Mouse (Mus musculus) adrenal gland, postnatal 14 days (tissue): ENCODE measurements around the gene Cdc25b. TPM values are rescaled to one million over a fixed set of nuclear protein-coding genes. Genes with fewer than 3 reads are reported as not detected.
"Not testable (repeated sequence)": the region's sequence is repeated elsewhere in the genome, so short reads cannot be mapped to it uniquely, and the experiment has no call there.

Experiments used
- DNase-seq: peaks from one replicate; pipeline ENCODE4 v3.0.0; 2021; ENCODE audit warnings: mixed read lengths
- total RNA-seq: library from RNA; stranded (reverse); gene quantifications from 2 replicates; pipeline ENCODE4 v1.2.3, GENCODE M21; 2021

Gene Cdc25b
- total RNA-seq, 1 experiment from 2014 or later, result 17.8 TPM

GRCm38 (mm10) chr2:131225178-131225577 lies 38.4 kb downstream of the Cdc25b start:
- no peak for DNase-seq

DNA sequence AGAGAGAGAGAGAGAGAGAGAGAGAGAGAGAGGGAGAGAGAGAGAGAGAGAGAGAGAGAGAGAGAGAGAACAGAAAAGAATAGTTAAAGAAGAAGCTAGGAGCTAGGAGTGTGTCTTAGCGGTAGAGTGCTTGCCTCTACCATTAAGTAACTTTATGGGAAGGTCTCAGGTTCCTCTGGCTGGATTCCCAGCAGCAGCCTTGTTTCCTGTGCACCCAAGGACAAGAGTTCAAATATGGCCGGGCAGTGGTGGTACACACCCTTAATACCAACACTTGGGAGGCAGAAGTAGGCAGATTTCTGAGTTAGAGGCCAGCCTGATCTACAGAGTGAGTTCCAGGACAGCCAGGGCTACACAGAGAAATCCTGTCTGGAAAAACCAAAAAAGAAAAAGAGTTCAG lies 39.9 kb downstream of the Cdc25b start:
- DNase-seq, result not testable (repeated sequence)

- no peak for DNase-seq
Measured at GRCm38 (mm10) chr2:131227243-131227642, 40.5 kb downstream of the Cdc25b start.

GRCm38 (mm10) chr2:131232558-131232957 lies 45.8 kb downstream of the Cdc25b start:
- no peak for DNase-seq

GRCm38 (mm10) chr2:131233307-131234126 lies 46.8 kb downstream of the Cdc25b start, which contains the start of gene Mavs:
Mavs (plus strand) TSS chr2:131234063.
- DNase-seq, result peak; percentile 99

DNA sequence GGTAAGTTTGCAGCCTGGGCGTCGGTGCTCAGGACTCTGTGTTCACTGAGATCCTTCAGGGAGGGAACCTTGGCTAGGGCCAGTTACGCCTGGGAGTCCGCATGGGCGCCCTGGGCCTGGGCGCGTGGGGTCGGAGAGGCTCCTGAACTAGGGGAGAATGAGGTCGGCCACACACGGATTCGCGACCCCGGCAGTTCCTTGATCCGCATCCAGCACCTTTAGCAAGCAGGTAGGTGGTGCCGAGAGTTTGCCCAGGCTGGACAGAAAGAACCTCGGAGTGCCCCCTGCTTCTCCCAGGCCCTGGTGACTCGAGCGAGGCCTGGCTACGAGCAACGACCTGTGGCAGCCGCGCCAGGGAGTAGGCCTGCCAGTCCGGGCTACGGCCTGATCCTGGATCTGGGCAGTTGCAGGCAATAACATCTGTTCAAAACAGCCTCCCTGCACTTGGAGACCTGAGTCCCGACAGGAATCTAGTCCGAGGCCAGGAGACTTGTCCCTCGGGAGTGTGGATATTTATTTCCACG lies 47.4 kb downstream of the Cdc25b start:
- peak; percentile 61 for DNase-seq

DNA sequence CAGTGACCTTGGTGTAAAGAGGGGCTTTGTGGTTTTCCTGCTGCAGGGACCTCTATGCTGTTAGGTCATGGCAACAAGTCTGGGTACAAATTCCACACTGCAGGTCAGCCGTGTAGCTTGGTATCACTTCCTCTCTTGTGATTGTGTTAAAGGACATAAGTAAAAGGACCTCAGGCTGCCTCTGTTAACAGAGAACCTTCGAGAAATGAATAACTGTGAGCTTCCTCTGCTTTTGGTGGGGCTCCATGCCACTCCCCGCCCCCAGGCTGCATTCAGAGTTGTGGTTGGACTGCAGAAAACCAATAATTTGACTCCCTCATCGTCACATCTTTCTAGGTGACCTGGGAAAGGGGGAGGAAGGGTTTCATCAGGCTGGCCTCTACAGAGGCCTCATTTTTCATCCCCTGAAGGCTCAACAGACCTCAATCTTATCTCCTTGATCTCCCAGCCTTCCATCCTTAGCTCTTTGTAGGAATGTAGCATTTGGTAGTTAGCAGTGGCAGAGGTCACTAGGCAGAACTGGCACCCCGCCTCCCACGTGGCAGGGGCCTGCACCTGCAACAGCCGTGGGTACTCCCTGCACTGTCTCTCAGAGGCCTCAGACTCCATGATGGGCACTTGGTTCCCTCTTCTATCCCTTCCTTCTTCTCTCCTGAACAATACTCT lies 48.4 kb downstream of the Cdc25b start:
- DNase-seq, result peak; percentile 61

DNA sequence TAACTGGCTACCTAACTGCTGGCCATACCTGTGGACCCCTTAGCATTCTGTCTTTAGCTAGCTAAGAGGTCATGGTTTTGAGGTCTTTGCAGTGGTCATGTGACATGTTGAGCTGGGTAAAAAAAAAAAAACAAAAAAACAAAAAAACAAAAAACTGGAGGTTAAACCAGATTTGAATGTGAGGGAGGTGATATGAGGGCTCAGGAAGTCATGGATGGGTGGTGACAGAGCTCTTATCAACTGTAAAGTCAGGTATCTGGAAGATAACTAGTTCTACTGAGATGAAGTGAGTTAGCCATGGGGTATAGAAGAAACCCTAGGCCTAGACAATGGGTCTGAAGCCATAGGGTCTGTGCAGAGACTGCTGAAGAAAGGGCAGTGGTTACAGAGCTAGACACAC lies 55.4 kb downstream of the Cdc25b start:
- DNase-seq, result no peak

DNA sequence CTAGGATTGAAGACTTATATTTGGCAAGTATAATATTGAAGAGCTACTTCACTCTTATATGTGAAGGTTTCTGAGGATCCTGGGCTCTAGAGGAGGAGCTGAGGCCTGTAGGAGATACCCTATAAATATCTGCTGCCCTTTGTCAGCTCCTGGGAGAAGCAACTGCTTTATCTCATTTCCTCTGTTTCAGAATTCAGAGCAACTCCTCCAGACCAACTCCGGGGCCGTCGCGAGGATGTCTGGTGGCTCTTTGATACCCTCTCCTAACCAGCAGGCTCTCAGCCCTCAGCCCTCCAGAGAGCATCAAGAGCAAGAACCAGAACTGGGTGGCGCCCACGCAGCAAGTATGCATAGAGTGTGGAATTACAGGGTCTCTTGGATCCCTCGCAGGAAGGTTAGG lies 56.2 kb downstream of the Cdc25b start:
- no peak for DNase-seq

Other genes starting within 250 kb of the Cdc25b start
- 9.2 and 12.9 TPM in 2 replicates for gene Gfra4, start 143.9 kb upstream of the Cdc25b start, total RNA-seq
- 4.4 and 4.5 TPM in 2 replicates for gene Adam33, start 123.1 kb upstream of the Cdc25b start, total RNA-seq
- gene Siglec1, start 100.2 kb upstream of the Cdc25b start, total RNA-seq, result 2.3 and 8.2 TPM in 2 replicates
- 23.3 and 26.1 TPM in 2 replicates for gene Hspa12b, start 59.7 kb upstream of the Cdc25b start, total RNA-seq
- gene Gm11037, start 53.5 kb upstream of the Cdc25b start, total RNA-seq, result not detected in 2 replicates
- gene 1700037H04Rik, start 26.9 kb upstream of the Cdc25b start, total RNA-seq, result 69.4 and 79.8 TPM in 2 replicates
- 65.6 and 70.4 TPM in 2 replicates for gene Cenpb, start 6.9 kb upstream of the Cdc25b start, total RNA-seq
- 7.0 and 7.5 TPM in 2 replicates for gene Spef1, start 333 bp downstream of the Cdc25b start, total RNA-seq
- gene Ap5s1, start 20.1 kb downstream of the Cdc25b start, total RNA-seq, result 17.3 and 17.7 TPM in 2 replicates
- 44.8 and 45.4 TPM in 2 replicates for gene Mavs, start 47.1 kb downstream of the Cdc25b start, total RNA-seq
- 56.5 and 58.5 TPM in 2 replicates for gene Pank2, start 75.5 kb downstream of the Cdc25b start, total RNA-seq
- 6.6 and 10.2 TPM in 2 replicates for gene Rnf24, start 165.9 kb downstream of the Cdc25b start, total RNA-seq